Mouse (Mus musculus) G1E (cell line): Measurements from ENCODE around the gene Shisa2.

Experiments
- CTCF ChIP-seq: IDR thresholded peaks from 2 replicates; pipeline ENCODE4 v1.5.1; 2012; ENCODE audit warnings: low read depth, low read length, inconsistent platforms, mixed read lengths
- GATA1 ChIP-seq: IDR thresholded peaks from 2 replicates; pipeline ENCODE4 v1.6.1; 2012; ENCODE audit warnings: borderline replicate concordance, low read length, inconsistent platforms, mixed read lengths
- GATA2 ChIP-seq: IDR thresholded peaks from 2 replicates; pipeline ENCODE4 v1.6.1; 2012; ENCODE audit warnings: low read depth, low read length, inconsistent platforms, borderline replicate concordance
- POLR2AphosphoS5 ChIP-seq: IDR thresholded peaks from 2 replicates; pipeline ENCODE4 v1.6.1; 2012; ENCODE audit warnings: low read depth, low read length, inconsistent platforms; ENCODE audit not compliant: insufficient replicate concordance

DNA sequence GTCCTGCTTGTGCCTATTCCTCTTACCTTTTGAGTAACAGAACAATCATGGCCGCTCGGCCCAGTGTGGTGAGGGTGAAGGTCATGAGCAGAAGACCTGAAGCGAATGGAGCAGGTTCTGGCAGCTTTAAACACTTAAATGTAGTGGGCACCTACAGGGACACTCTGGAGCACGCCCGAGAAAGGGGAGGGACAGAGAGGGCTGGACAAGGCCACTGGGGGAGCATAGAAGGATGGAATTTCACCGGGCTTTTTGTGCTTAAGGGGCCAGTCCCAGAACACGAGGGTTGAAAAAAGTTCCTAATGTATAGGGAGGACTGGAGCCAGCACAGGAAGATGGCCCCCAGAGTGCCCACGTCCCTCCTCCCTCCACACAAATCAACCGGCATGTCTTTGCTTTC lies 8.9 kb downstream of the Shisa2 start:
- TF ChIP-seq CTCF (no peak), POLR2AphosphoS5 (no peak), GATA1 (no peak), GATA2 (no peak)
